Mouse (Mus musculus): ENCODE results near the gene E030018B13Rik. TPM values are rescaled to one million over a fixed set of nuclear protein-coding genes. Genes with fewer than 3 reads are reported as not detected.

Gene E030018B13Rik
- total RNA-seq, 2 experiments from 2014 or later = not detected

- intact Hi-C loops (cut with DNase I; ENCODE audit: low total_unique reads) = loop anchor here (10.0 kb wide), 1 partner anchor 193 kb away; no protein-coding TSS in a partner anchor
- no peak for DNase-seq
Measured at GRCm38 (mm10) chr7:63952077-63952898, 35.6 kb downstream of the E030018B13Rik start.

DNA sequence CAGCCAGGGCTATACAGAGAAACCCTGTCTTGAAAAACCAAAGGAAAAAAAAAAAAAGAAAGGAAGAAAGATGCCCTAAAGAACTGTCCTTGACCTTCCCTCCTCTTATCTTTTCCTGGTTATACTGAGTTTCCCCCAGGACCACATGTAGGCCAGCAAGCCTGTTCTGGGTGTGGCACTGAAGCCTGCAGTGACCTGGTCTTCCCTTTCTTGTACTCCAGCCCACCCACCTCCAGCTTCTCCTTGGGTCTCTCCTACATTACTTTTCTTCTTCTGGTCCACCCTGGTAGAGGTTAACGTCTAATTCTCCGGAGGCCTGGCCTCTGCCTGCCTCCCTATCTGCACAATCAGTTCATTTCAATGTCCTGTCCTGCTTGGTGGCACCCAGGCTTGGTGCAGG is 38.8 kb downstream of the E030018B13Rik start:
- intact Hi-C loops (cut with DNase I; ENCODE audit: low total_unique reads) = loop anchor here (10.0 kb wide), 1 partner anchor 189 kb away; no protein-coding TSS in a partner anchor

DNA sequence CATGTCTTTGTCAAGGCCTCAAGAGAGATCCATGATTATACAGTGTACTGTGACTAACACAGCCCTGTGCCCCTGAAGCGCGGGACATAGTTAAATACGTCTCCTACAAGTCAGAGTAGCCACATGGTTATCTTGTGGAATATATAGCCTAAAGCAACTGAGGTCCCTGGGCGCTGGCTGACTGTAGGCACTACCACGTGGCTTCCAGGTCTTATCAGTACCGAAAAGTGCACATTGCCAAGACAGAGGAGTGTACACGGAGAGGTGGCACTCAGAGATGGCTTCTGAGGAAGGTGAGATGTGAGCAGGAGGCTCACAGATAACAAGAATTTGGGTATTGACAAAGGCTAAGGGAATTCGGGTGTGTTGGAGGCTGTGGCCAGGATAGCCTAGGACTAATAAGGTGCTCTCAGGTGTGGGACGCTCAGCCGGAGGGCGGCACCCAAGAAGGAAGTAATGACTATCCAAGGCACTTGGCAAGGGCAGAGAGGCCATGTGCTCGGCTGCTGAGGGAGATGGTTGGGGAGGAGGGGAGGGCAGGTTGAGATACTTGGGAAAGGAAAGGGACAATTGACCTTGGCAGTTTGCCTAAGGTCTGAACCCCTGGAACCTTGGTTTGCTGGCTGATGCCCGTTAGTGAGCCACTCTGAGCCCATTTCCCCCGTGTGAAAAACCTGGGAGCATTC is 39.6 kb downstream of the E030018B13Rik start:
- intact Hi-C loops (cut with DNase I; ENCODE audit: low total_unique reads) = loop anchor here (10.0 kb wide), 1 partner anchor 189 kb away; no protein-coding TSS in a partner anchor

More for the DNA sequence above, 38.8 kb downstream of the E030018B13Rik start:
- DNase-seq = no peak

DNA sequence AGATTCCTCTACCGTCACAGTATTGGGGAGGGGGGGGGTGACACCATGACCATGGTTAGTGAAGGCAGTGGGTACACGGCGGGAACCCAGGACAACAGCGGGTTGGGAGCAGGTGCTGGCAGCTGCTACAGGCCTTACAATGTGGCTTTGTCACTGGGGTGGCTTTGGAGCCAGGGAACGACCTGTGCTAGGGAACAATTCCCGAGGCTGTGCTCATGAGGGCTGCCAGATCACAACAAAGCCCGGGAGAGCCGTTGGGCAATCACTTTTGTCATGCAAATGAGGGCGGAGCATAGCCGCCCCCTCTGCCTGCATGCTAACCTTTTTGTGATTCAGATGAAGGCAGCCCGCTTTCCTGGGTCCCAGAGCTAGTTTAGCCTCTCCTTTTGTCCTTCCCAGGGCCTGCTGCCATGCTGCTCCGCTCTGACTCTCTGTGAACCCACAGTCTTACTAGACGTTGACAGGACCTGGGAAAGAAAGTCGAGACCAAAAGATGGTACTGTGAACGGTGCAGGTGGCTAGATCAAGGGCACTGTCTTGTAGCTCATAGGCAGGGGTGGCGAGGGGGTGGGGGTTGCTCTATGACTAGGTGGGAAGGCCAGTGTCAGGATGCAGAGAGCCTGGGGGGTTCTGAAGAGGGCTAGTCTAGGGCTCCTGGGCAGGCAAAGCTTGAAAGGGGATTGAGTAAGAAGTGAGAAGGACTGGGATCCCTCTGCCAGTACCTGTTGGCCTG is 40.5 kb downstream of the E030018B13Rik start:
- DNase-seq = peak; percentile 18
- intact Hi-C loops (cut with DNase I; ENCODE audit: low total_unique reads) = loop anchor here (10.0 kb wide), 1 partner anchor 188 kb away; no protein-coding TSS in a partner anchor

More for the DNA sequence above, 39.6 kb downstream of the E030018B13Rik start:
- no peak for DNase-seq

- no peak for DNase-seq
- intact Hi-C loops (cut with DNase I; ENCODE audit: low total_unique reads) = loop anchor here (10.0 kb wide), 1 partner anchor 187 kb away; no protein-coding TSS in a partner anchor
Measured at GRCm38 (mm10) chr7:63957872-63958640, 41.4 kb downstream of the E030018B13Rik start.

DNA sequence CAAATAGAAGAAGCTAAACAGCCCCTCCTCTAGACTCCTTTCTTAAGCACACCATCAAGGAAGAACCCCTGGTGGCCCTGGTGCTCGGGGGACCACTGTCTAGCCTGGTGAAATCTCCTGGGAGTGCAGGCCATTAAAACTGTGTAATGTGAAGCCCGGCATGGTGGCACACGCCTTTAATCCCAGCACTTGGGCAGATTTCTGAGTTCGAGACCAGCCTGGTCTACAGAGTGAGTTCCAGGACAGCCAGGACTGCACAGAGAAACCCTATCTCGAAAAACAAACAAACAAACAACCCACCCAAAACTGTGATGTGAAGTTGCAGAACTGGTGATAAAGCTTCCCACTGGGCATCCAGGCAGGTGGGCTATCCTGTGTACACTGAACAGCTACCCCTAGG is 47.0 kb downstream of the E030018B13Rik start:
- intact Hi-C loops (cut with DNase I; ENCODE audit: low total_unique reads) = no loop called here
- no peak for DNase-seq

GRCm38 (mm10) chr7:63964121-63964520 is 47.5 kb downstream of the E030018B13Rik start:
- DNase-seq = no peak
- intact Hi-C loops (cut with DNase I; ENCODE audit: low total_unique reads) = no loop called here

DNA sequence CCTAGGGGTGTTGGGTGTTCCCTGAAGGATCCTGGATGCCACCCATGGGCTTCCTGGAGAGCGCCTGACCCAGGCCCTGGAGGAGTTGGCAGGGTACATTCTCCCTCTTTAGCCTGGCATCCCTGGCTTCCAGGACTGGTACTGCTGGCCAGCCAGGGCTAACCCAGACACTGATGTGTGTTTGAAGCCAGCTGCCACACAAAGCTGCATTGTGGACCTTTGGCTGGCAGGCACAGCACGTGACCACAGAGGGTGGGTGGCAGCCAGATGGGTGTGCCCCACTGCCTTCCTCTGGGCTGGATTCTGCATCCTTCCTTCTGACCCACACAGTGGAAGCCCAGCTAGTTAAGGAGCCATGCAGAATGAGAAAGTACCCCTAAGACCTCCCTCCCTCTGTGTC is 48.5 kb downstream of the E030018B13Rik start:
- peak; percentile 54 for DNase-seq
- intact Hi-C loops (cut with DNase I; ENCODE audit: low total_unique reads) = no loop called here

DNA sequence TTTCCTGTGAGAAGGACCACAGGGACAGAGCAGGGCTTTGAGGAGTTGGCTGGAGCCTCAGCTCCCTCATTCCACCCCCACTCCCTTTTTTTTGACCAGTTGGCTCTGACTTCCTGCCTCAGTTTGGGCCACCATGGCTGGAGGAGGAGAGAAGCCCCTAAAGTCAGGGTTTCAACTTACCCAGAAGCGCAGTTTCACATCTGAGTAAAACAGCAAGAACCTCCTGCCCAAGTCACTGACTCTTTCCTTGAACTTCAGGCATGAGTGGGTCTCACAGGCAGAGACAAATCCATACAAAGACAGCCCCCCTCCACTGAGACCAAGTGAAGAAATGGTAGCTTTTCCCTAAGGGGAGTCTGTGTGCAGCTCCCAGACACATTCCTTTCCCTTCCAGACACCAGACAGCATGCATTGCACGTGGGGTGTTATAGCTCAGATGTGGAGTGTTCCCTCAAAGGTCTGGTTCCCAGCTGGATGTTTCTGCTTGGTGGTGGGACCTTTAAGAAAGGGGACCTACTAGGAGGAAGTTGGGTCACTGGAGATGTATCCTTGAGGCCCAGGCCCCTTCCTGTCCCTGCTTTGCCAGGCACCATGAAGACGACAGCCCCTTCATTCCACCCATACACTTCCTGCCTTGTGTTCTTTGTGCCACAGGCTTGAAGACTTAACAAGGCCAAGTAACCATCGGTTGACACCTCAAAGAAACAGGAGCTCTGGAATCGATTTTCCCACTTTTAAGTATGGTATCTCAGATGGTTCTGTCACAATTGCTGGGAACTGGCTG is 49.2 kb downstream of the E030018B13Rik start:
- intact Hi-C loops (cut with DNase I; ENCODE audit: low total_unique reads) = no loop called here

GRCm38 (mm10) chr7:63969941-63970340 is 53.3 kb downstream of the E030018B13Rik start:
- intact Hi-C loops (cut with DNase I; ENCODE audit: low total_unique reads) = no loop called here
- DNase-seq = no peak

More for the DNA sequence above, 49.2 kb downstream of the E030018B13Rik start:
- DNase-seq = no peak

Other genes with a start within 250 kb of the E030018B13Rik start
- 10 to 100 TPM; 42.5 to 65.2 TPM for gene Klf13, start 22.1 kb downstream of the E030018B13Rik start, total RNA-seq (2021)
- gene Trpm1, start 237.0 kb downstream of the E030018B13Rik start, total RNA-seq (2021) = under 1 TPM; 0.51 to 0.78 TPM

Data from gastrocnemius, postnatal 14 days (tissue).